Mouse (Mus musculus): ENCODE measurements around the gene Gna15. TPM values are rescaled to one million over a fixed set of nuclear protein-coding genes. Genes with fewer than 3 reads are reported as not detected.

Gene Gna15
- total and polyA plus RNA-seq, 3 experiments = 23.0 to 142 (median 33.0) TPM

DNA sequence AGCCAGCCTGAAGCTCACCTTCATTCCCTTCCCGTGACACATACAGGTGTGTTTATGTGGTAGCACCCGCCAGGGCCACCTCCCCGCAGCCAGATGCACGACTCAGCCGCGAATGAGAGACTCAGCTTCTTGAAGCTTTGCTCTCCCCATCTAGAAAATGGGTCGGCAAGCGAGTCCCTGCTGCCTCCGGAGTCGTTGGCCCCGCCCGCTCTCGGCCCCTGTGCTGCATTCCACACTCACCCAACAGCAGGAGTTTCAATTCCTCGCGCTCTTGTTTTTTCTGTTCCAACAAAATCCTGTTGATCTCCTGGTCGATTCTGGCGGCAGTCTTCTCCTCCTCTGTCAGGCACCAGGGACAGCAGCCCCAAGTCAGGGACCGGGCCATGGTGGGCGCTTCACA, 455 bp downstream of the Gna15 start:
- peak; percentile 75 for DNase-seq (ENCODE audit: low read depth, low spot score)
- peaks cover 0 to 18% of the 10 kb centered on the region in 2 experiments; a peak in 2 of 4 replicates for H3K36me3 ChIP-seq (ENCODE audit: control insufficient read depth in 1 of 2, insufficient read depth in 2 of 2, low read length in 2 of 2)
- peaks cover 11% of the 10 kb centered on the region for H3K79me2 ChIP-seq (ENCODE audit: control insufficient read depth, insufficient read depth, low read length, poor library complexity)
- H3K9ac ChIP-seq (ENCODE audit: control insufficient read depth, low read depth, low read length, poor library complexity, severe bottlenecking) = peak overlapping the region; percentile 89
- TF ChIP-seq SIN3A (IDR thresholded peaks at IDR 0.05; ENCODE audit: low read length) (0 out of 2 replicates have a peak, but pooled peaks have one; percentile 0), MYC (IDR thresholded peaks at IDR 0.05; ENCODE audit: low read depth, low read length) (no peak), ETS1 (IDR thresholded peaks at IDR 0.05; ENCODE audit: low read depth, low read length) (no peak), ZMIZ1 (IDR thresholded peaks at IDR 0.05; ENCODE audit: low read depth, low read length) (0 out of 2 replicates have a peak, but pooled peaks have one; percentile 2), MAX (IDR thresholded peaks at IDR 0.05; ENCODE audit: low read length) (peak; percentile 33; the same call in 1 of the 2 replicates), ZKSCAN1 (IDR thresholded peaks at IDR 0.05; ENCODE audit: low read depth, low read length) (no peak), CHD1 (IDR thresholded peaks at IDR 0.05; ENCODE audit: low read depth, low read length) (0 out of 2 replicates have a peak, but pooled peaks have one; percentile 62), POLR2AphosphoS5 (IDR thresholded peaks at IDR 0.05; ENCODE audit: borderline replicate concordance, low read depth, low read length) (no peak), RCOR1 (IDR thresholded peaks at IDR 0.05; ENCODE audit: low read depth, low read length) (0 out of 2 replicates have a peak, but pooled peaks have one; percentile 26), EP300 (IDR thresholded peaks at IDR 0.05; ENCODE audit: low read depth in 1 of 2, low read length in 2 of 2) (peak in 1 of 2 experiments; percentile 26; a peak in 1 of 4 replicates), MAZ (IDR thresholded peaks at IDR 0.05; ENCODE audit: low read depth, low read length) (0 out of 2 replicates have a peak, but pooled peaks have one; percentile 22), UBTF (IDR thresholded peaks at IDR 0.05; ENCODE audit: borderline replicate concordance, insufficient read depth, low read depth, low read length) (no peak), HCFC1 (IDR thresholded peaks at IDR 0.05; ENCODE audit: low read depth, low read length) (no peak), NELFE (IDR thresholded peaks at IDR 0.05; ENCODE audit: low read depth, low read length) (peak; percentile 22; the same call in 1 of the 2 replicates), TCF12 (IDR thresholded peaks at IDR 0.05; ENCODE audit: low read depth, low read length) (peak; percentile 23; the same call in 1 of the 2 replicates), MXI1 (IDR thresholded peaks at IDR 0.05; ENCODE audit: low read depth, low read length) (peak; percentile 59)
- peak overlapping the region; percentile 96 for H3K27ac ChIP-seq (ENCODE audit: control insufficient read depth, low read depth, low read length)
- H3K4me1 ChIP-seq (ENCODE audit: control insufficient read depth in 1 of 2, insufficient read depth in 2 of 2, low read length in 2 of 2) = peaks cover 4 to 29% of the 10 kb centered on the region in 2 experiments
- H3K9me3 ChIP-seq (replicated peaks; ENCODE audit: insufficient read depth, low read length) = no peaks in the 10 kb centered on the region
- peak overlapping the region; percentile 80 to 87 for H3K4me3 ChIP-seq (ENCODE audit: control insufficient read depth in 1 of 2, insufficient read depth in 1 of 2, low read depth in 2 of 2, low read length in 2 of 2)
- no peaks in the 10 kb centered on the region for H3K27me3 ChIP-seq (ENCODE audit: control insufficient read depth in 1 of 2, insufficient read depth in 2 of 2, low read length in 2 of 2)

DNA sequence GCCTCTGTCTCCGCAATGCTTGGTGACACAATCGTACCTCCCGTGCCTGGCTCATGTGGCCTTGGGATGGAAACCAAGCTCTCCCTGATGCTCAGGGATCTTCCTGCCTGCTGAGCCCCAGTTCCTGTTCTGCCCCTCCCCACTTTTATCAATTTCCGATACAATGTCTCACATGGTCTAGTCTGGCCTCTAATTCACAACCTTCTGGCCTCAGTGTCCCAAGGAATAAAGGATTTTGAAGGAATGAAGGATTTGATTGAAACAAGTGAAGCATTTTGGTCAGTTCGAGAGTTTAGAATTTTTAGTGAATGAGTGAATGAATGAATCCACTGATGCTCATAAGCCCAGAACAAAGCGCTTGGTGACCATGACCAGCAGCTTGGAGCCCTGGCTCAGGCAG, 883 bp downstream of the Gna15 start:
- Histone ChIP-seq H3K4me3 (ENCODE audit: control insufficient read depth in 1 of 2, insufficient read depth in 1 of 2, low read depth in 2 of 2, low read length in 2 of 2) (peak overlapping the region; percentile 80 to 87), H3K79me2 (ENCODE audit: control insufficient read depth, insufficient read depth, low read length, poor library complexity) (peaks cover 11% of the 10 kb centered on the region), H3K27me3 (ENCODE audit: control insufficient read depth in 1 of 2, insufficient read depth in 2 of 2, low read length in 2 of 2) (no peaks in the 10 kb centered on the region), H3K9ac (ENCODE audit: control insufficient read depth, low read depth, low read length, poor library complexity, severe bottlenecking) (peak overlapping the region; percentile 89), H3K9me3 (replicated peaks; ENCODE audit: insufficient read depth, low read length) (no peaks in the 10 kb centered on the region), H3K4me1 (ENCODE audit: control insufficient read depth in 1 of 2, insufficient read depth in 2 of 2, low read length in 2 of 2) (peaks cover 7 to 33% of the 10 kb centered on the region in 2 experiments), H3K27ac (ENCODE audit: control insufficient read depth, low read depth, low read length) (peak overlapping the region; percentile 96), H3K36me3 (ENCODE audit: control insufficient read depth in 1 of 2, insufficient read depth in 2 of 2, low read length in 2 of 2) (peaks cover 0 to 22% of the 10 kb centered on the region in 2 experiments; a peak in 2 of 4 replicates)
- 0 out of 4 replicates have a peak, but pooled peaks of 1 of the 2 experiments have one; percentile 10 for TF ChIP-seq EP300 (IDR thresholded peaks at IDR 0.05; ENCODE audit: low read depth in 1 of 2, low read length in 2 of 2)
- peak; percentile 51; the same call in 1 of the 2 replicates for TF ChIP-seq MXI1 (IDR thresholded peaks at IDR 0.05; ENCODE audit: low read depth, low read length)
- TF ChIP-seq CTCF (IDR thresholded peaks at IDR 0.05 in 2 of 3, conservative IDR thresholded peaks at IDR 0.05 in 1 of 3; ENCODE audit: control insufficient read depth in 1 of 3, insufficient read depth in 1 of 3, low read depth in 2 of 3, low read length in 3 of 3, poor library complexity in 1 of 3, severe bottlenecking in 1 of 3) = no peak
- TF ChIP-seq HCFC1 (IDR thresholded peaks at IDR 0.05; ENCODE audit: low read depth, low read length) = 0 out of 2 replicates have a peak, but pooled peaks have one; percentile 15
- 0 out of 2 replicates have a peak, but pooled peaks have one; percentile 29 for TF ChIP-seq ZMIZ1 (IDR thresholded peaks at IDR 0.05; ENCODE audit: low read depth, low read length)
- 0 out of 2 replicates have a peak, but pooled peaks have one; percentile 10 for TF ChIP-seq MAZ (IDR thresholded peaks at IDR 0.05; ENCODE audit: low read depth, low read length)
- TF ChIP-seq USF2 (IDR thresholded peaks at IDR 0.05; ENCODE audit: borderline replicate concordance in 1 of 2, insufficient read depth in 1 of 2, low read depth in 1 of 2, low read length in 2 of 2) = no peak
- 0 out of 2 replicates have a peak, but pooled peaks have one; percentile 37 for TF ChIP-seq MYC (IDR thresholded peaks at IDR 0.05; ENCODE audit: low read depth, low read length)
- 0 out of 2 replicates have a peak, but pooled peaks have one; percentile 5 for TF ChIP-seq ETS1 (IDR thresholded peaks at IDR 0.05; ENCODE audit: low read depth, low read length)
- TF ChIP-seq GATA1 (IDR thresholded peaks at IDR 0.05; ENCODE audit: low read depth, low read length) = no peak
- no peak for TF ChIP-seq ZNF384 (IDR thresholded peaks at IDR 0.05; ENCODE audit: low read depth, low read length)
- DNase-seq (ENCODE audit: low read depth, low spot score) = peak; percentile 43

All from MEL (cell line).